Mouse (Mus musculus): ENCODE data around the gene Gpam. TPM values are rescaled to one million over a fixed set of nuclear protein-coding genes. Genes with fewer than 3 reads are reported as not detected.
A peak's percentile ranks its signal among the peaks of the same experiment; 100 is the strongest.

The Gpam gene
- polyA plus RNA-seq, 1 experiment from 2014 or later: 12.8 TPM

- Histone ChIP-seq H3K9ac (no peak overlapping the region), H3K9me3 (replicated peaks) (no peaks in the 10 kb centered on the region), H3K27ac (ENCODE audit: poor library complexity, severe bottlenecking) (no peak overlapping the region), H3K36me3 (no peaks in the 10 kb centered on the region), H3K4me2 (no peak overlapping the region), H3K27me3 (replicated peaks) (no peaks in the 10 kb centered on the region), H3K4me3 (no peak overlapping the region), H3K4me1 (replicated peaks) (peaks cover 37% of the 10 kb centered on the region)
- WGBS: 69% methylated on average over 4 of the region's 4 CpGs
- no peak for ATAC-seq (ENCODE audit: insufficient number of reproducible peaks, low FRiP score)
Measured at GRCm38 (mm10) chr19:55122351-55122980, 4.6 kb downstream of the Gpam start.

DNA sequence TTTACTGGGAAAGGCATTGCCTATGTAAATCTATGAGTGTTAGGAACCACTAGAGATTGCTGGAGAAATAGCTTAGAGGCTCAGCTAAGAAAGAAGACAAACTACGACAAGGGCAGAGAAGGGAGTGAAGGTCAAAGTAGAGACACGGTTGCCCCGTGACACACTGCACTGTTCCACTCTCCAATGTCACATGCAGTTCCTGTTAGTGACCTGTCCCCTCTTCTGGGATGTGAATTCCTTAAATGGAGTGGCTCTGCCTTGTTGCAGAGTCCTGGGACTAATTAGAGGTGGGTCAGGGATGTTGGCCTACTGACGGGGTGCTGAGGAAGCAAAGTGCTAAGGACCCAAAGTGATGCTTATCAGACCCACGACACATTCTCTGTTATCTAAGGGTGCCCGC lies 5.2 kb downstream of the Gpam start:
- no peak for ATAC-seq (ENCODE audit: insufficient number of reproducible peaks, low FRiP score)
- H3K36me3 ChIP-seq: no peaks in the 10 kb centered on the region

GRCm38 (mm10) chr19:55120518-55121244 lies 6.4 kb downstream of the Gpam start:
- WGBS: 43% methylated on average over 11 of the region's 11 CpGs
- Histone ChIP-seq H3K4me2 (no peak overlapping the region), H3K9ac (no peak overlapping the region), H3K27me3 (replicated peaks) (no peaks in the 10 kb centered on the region), H3K36me3 (no peaks in the 10 kb centered on the region), H3K4me1 (replicated peaks) (peaks cover 45% of the 10 kb centered on the region), H3K9me3 (replicated peaks) (no peaks in the 10 kb centered on the region), H3K27ac (ENCODE audit: poor library complexity, severe bottlenecking) (0 out of 2 replicates have a peak overlapping the region, but pooled peaks have one; percentile 15), H3K4me3 (no peak overlapping the region)
- ATAC-seq (ENCODE audit: insufficient number of reproducible peaks, low FRiP score): no peak

More for the DNA sequence above, 5.2 kb downstream of the Gpam start:
- no peaks in the 10 kb centered on the region for H3K27me3 ChIP-seq (replicated peaks)
- H3K9me3 ChIP-seq (replicated peaks): no peaks in the 10 kb centered on the region
- H3K4me1 ChIP-seq (replicated peaks): peaks cover 39% of the 10 kb centered on the region
- no peak overlapping the region for H3K4me3 ChIP-seq
- no peak overlapping the region for H3K9ac ChIP-seq
- WGBS: 43% methylated on average over 6 of the region's 6 CpGs
- no peak overlapping the region for H3K4me2 ChIP-seq
- H3K27ac ChIP-seq (ENCODE audit: poor library complexity, severe bottlenecking): peak overlapping the region; percentile 33; the same call in 1 of the 2 replicates

- H3K4me1 ChIP-seq (replicated peaks): peaks cover 52% of the 10 kb centered on the region
- no peaks in the 10 kb centered on the region for H3K27me3 ChIP-seq (replicated peaks)
- no peak overlapping the region for H3K4me2 ChIP-seq
- no peaks in the 10 kb centered on the region for H3K9me3 ChIP-seq (replicated peaks)
- no peak overlapping the region for H3K9ac ChIP-seq
- H3K36me3 ChIP-seq: no peaks in the 10 kb centered on the region
- no peak overlapping the region; the same call in 1 of the 2 replicates for H3K27ac ChIP-seq (ENCODE audit: poor library complexity, severe bottlenecking)
- 36% methylated on average over 2 of the region's 2 CpGs for WGBS
- no peak overlapping the region for H3K4me3 ChIP-seq
- no peak for ATAC-seq (ENCODE audit: insufficient number of reproducible peaks, low FRiP score)
Measured at GRCm38 (mm10) chr19:55119541-55119940, 7.5 kb downstream of the Gpam start.

GRCm38 (mm10) chr19:55117991-55118390 lies 9.0 kb downstream of the Gpam start:
- Histone ChIP-seq H3K9ac (no peak overlapping the region), H3K36me3 (no peaks in the 10 kb centered on the region), H3K4me3 (no peak overlapping the region), H3K4me1 (replicated peaks) (peaks cover 67% of the 10 kb centered on the region), H3K4me2 (no peak overlapping the region), H3K27ac (ENCODE audit: poor library complexity, severe bottlenecking) (no peak overlapping the region), H3K9me3 (replicated peaks) (no peaks in the 10 kb centered on the region), H3K27me3 (replicated peaks) (no peaks in the 10 kb centered on the region)
- no peak for ATAC-seq (ENCODE audit: insufficient number of reproducible peaks, low FRiP score)
- WGBS: 81% methylated on average over 3 of the region's 3 CpGs

GRCm38 (mm10) chr19:55117059-55117815 lies 9.8 kb downstream of the Gpam start:
- H3K36me3 ChIP-seq: no peaks in the 10 kb centered on the region
- no peak overlapping the region for H3K4me2 ChIP-seq
- peaks cover 62% of the 10 kb centered on the region for H3K4me1 ChIP-seq (replicated peaks)
- no peak overlapping the region for H3K27ac ChIP-seq (ENCODE audit: poor library complexity, severe bottlenecking)
- no peaks in the 10 kb centered on the region for H3K9me3 ChIP-seq (replicated peaks)
- no peak overlapping the region for H3K9ac ChIP-seq
- H3K4me3 ChIP-seq: no peak overlapping the region
- ATAC-seq (ENCODE audit: insufficient number of reproducible peaks, low FRiP score): no peak
- H3K27me3 ChIP-seq (replicated peaks): no peaks in the 10 kb centered on the region
- WGBS: 19% methylated on average over 6 of the region's 6 CpGs

DNA sequence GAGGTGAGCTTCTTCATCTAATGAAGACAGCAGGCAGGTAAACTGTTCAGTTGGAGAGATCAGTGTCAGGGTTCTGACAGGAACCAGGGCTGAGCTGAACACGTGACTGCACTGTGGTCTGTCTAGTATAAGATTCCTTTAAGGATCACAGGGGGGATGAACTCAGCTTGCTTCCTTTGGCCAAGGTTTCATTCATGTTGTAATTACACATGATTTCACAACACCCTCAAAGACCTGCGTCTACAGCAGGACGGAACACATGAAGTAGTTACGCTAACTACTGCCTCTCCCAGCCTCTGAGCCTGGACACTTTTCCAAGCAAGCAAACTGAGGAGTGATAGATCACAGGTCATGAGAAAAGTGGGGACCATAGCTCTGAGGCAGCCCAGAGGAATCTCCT lies 11.5 kb downstream of the Gpam start:
- no peak for ATAC-seq (ENCODE audit: insufficient number of reproducible peaks, low FRiP score)
- H3K27ac ChIP-seq (ENCODE audit: poor library complexity, severe bottlenecking): no peak overlapping the region
- H3K9me3 ChIP-seq (replicated peaks): no peaks in the 10 kb centered on the region
- WGBS: 82% methylated on average over 4 of the region's 4 CpGs
- no peak overlapping the region for H3K9ac ChIP-seq
- no peaks in the 10 kb centered on the region for H3K27me3 ChIP-seq (replicated peaks)
- H3K4me1 ChIP-seq (replicated peaks): peaks cover 47% of the 10 kb centered on the region
- H3K4me3 ChIP-seq: no peak overlapping the region
- H3K36me3 ChIP-seq: no peaks in the 10 kb centered on the region
- no peak overlapping the region for H3K4me2 ChIP-seq

DNA sequence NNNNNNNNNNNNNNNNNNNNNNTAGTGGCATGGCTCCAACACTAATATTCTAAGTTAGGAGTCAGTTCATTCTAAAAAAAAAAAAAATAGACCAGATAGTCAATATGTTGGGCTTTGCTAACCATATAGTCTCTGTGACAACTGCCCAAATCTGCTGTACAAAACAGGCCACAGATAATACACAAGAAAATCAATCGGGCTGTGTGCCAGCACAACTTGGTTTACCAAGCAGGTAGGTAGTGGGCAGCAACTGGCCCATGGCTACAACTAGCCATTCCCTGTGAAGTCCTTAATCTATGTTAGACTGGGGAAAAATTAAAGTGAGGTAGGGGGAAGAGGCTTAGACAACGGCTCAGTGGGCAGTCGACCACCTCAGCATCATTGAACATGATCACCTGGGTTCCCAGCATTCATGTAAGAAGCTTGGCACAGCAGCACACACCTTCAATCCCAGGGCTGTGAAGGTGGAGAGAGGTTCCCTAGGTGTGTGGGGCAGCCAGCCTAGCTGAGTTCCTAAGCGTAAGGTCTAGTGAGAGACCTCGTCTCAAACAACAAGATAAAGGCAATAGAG lies 12.1 kb downstream of the Gpam start:
- Histone ChIP-seq H3K27ac (ENCODE audit: poor library complexity, severe bottlenecking) (no peak overlapping the region), H3K9ac (no peak overlapping the region), H3K9me3 (replicated peaks) (no peaks in the 10 kb centered on the region), H3K4me3 (no peak overlapping the region), H3K36me3 (no peaks in the 10 kb centered on the region), H3K4me2 (no peak overlapping the region), H3K4me1 (replicated peaks) (peaks cover 41% of the 10 kb centered on the region), H3K27me3 (replicated peaks) (no peaks in the 10 kb centered on the region)
- 81% methylated on average over 5 of the region's 5 CpGs for WGBS
- no peak for ATAC-seq (ENCODE audit: insufficient number of reproducible peaks, low FRiP score)

DNA sequence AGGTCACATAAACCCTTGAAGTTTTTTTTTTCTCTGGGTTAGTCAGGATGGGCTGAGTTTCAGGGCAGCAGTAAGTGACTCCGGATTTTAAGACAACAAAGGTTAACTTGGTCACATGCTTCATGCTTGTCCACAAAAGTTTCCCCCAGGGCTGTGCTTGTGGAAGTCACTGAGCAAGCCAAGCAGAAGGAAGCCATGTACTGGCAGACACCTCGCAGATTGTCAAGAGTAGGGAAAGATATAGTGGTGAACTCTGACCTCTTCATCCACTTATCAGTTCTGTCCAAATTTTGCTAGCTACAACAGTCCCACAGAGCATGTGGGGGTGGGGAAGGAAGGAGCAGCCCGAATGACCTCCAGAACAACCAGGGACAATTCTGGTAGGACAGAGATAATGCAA lies 19.1 kb downstream of the Gpam start:
- H3K27me3 ChIP-seq (replicated peaks): no peaks in the 10 kb centered on the region
- no peak overlapping the region for H3K27ac ChIP-seq (ENCODE audit: poor library complexity, severe bottlenecking)
- no peak overlapping the region for H3K9ac ChIP-seq
- WGBS: 14% methylated on average over 3 of the region's 3 CpGs
- H3K4me1 ChIP-seq (replicated peaks): peaks cover 7% of the 10 kb centered on the region
- H3K4me2 ChIP-seq: no peak overlapping the region
- H3K4me3 ChIP-seq: no peak overlapping the region
- no peaks in the 10 kb centered on the region for H3K9me3 ChIP-seq (replicated peaks)
- ATAC-seq (ENCODE audit: insufficient number of reproducible peaks, low FRiP score): no peak
- H3K36me3 ChIP-seq: no peaks in the 10 kb centered on the region

DNA sequence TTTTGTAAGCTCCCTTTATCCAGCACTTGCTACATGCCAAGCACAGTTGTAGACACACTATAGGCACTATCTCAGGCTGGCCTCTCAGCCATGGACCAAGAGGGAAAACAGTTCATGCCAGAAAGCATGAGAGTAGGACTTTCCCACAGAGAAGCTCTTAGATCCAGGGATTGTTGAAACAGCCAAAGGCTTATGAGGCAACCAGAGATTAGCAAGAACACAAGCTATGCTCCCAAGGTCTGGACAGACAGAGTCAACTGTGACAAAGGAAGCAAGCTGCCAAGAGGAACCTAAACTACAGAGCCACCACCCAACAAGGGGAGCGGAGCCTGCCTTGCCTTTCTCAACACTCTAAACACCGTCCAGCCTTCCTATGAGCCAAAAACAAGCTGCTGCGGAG lies 21.1 kb downstream of the Gpam start:
- H3K4me1 ChIP-seq (replicated peaks): peaks cover 8% of the 10 kb centered on the region
- no peak overlapping the region for H3K4me3 ChIP-seq
- no peak overlapping the region for H3K27ac ChIP-seq (ENCODE audit: poor library complexity, severe bottlenecking)
- H3K4me2 ChIP-seq: no peak overlapping the region
- no peaks in the 10 kb centered on the region for H3K27me3 ChIP-seq (replicated peaks)
- no peak for ATAC-seq (ENCODE audit: insufficient number of reproducible peaks, low FRiP score)
- WGBS: 85% methylated on average over 3 of the region's 3 CpGs
- no peaks in the 10 kb centered on the region for H3K9me3 ChIP-seq (replicated peaks)
- no peak overlapping the region for H3K9ac ChIP-seq
- no peaks in the 10 kb centered on the region for H3K36me3 ChIP-seq

Data from heart, embryonic 12.5 days (tissue).